Mouse (Mus musculus) embryonic fibroblast, embryonic 13.5 days (primary cell): ENCODE measurements at regions not wholly inside any gene's neighbourhood (a gene's known extent, or its start where the extent isn't known, plus 50 kb on each side); places are given as distances from the start of the nearest gene placed in this dataset.
"Not testable (repeated sequence)": the region's sequence is repeated elsewhere in the genome, so short reads cannot be mapped to it uniquely, and the experiment has no call there.

Source experiments
- H3K27ac ChIP-seq: 2 replicates; pipeline ENCODE4 v1.5.1; 2012; ENCODE audit warnings: low read length, control low read depth, inconsistent platforms; ENCODE audit not compliant: insufficient read depth
- H3K4me1 ChIP-seq: 2 replicates; pipeline ENCODE4 v1.6.1; 2011; ENCODE audit warnings: low read length; ENCODE audit not compliant: control insufficient read depth, insufficient read depth
- H3K4me3 ChIP-seq: 2 replicates; pipeline ENCODE4 v1.5.1; 2011; ENCODE audit warnings: mild to moderate bottlenecking, control low read depth, low read length; ENCODE audit not compliant: insufficient read depth
- CTCF ChIP-seq: IDR thresholded peaks from 2 replicates; pipeline ENCODE4 v1.5.1; 2011; ENCODE audit warnings: mild to moderate bottlenecking, control low read depth, low read length, moderate library complexity, borderline replicate concordance; ENCODE audit not compliant: insufficient read depth
- POLR2A ChIP-seq: IDR thresholded peaks from 2 replicates; pipeline ENCODE4 v1.6.1; 2011; ENCODE audit warnings: low read depth, mild to moderate bottlenecking, control low read depth, low read length, moderate library complexity

DNA sequence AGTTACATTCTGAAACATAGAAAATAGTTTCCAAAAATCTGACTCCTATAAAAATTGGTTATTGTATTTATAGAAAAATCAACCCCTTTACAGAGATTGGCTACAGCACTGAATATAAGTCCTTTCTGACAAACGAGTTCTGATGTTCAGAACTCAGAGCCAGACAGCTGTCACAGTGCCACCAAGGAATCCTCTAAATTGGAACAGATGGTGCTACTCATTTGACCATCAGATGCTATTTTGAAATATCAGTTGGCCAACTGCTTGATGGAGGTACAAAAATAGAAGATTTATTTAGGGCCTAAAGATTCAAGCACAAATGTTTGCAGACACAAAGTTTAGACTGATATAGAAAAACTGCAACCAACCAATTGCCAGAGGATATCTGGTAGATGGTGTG, 427.3 kb upstream of the Agtr1b start:
- Histone ChIP-seq H3K4me1 (no peaks in the 10 kb centered on the region), H3K27ac (no peak overlapping the region), H3K4me3 (no peak overlapping the region)
- TF ChIP-seq CTCF (no peak), POLR2A (no peak)

DNA sequence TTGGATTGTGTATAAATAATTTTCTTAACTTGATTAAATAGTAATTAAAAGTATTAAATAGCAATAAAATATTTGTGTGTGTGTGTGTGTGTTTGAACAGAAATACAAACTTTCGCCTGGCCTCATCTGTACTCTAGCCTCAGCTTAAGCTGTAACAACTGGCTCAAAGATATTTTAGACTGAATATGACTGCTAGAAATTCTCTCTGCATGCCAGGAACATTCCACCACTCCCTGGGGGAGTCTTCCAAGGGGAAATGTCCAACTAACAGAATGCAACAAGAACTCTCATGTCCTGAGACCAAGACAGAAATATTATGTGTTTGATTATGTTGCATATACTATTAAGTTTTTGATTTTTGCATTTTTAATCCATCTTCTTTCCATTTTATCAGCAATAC, 425.5 kb upstream of the Agtr1b start:
- no peaks in the 10 kb centered on the region for H3K4me1 ChIP-seq
- H3K4me3 ChIP-seq = no peak overlapping the region
- peak overlapping the region; percentile 44; the same call in 1 of the 2 replicates for H3K27ac ChIP-seq
- no peak for TF ChIP-seq CTCF
- TF ChIP-seq POLR2A = no peak

DNA sequence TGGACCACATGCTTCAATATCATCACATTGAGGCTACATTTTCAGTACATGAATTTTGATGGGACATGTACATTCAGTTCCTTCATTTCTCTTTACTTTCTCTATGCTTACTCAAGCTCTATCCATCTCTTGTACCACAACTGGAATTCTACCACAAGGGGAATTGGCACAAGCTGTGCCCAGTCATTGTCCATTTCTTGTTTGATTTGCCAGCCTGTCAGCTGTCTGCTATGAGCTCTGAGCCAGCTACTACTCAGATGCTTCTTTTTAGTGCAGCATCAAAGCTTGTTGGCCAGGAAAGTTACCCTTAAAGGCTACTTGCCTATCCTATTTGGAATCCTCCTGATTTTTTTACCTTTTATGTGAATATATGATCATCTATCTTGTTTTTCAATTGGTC, 410.9 kb upstream of the Agtr1b start:
- TF ChIP-seq POLR2A (no peak), CTCF (no peak)
- no peak overlapping the region for H3K4me3 ChIP-seq
- H3K27ac ChIP-seq = no peak overlapping the region
- no peaks in the 10 kb centered on the region for H3K4me1 ChIP-seq

DNA sequence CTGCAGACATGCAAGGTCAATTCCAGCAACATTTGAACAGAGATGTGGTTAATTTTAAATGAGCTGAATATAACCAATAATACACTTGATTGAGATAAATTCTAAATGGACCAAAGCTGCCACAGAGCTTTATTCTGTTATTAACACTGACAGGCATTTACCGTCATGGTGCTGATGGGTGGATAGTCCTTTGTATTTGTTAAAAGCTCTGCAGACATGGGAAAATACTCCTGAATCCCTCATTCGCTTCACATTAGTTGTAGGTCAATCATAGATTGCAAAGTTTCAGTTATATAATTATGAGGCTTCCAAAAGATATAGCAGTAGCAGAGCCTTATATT, 410.0 kb upstream of the Agtr1b start:
- H3K27ac ChIP-seq = no peak overlapping the region
- no peaks in the 10 kb centered on the region for H3K4me1 ChIP-seq
- no peak for TF ChIP-seq CTCF
- no peak for TF ChIP-seq POLR2A
- no peak overlapping the region for H3K4me3 ChIP-seq

DNA sequence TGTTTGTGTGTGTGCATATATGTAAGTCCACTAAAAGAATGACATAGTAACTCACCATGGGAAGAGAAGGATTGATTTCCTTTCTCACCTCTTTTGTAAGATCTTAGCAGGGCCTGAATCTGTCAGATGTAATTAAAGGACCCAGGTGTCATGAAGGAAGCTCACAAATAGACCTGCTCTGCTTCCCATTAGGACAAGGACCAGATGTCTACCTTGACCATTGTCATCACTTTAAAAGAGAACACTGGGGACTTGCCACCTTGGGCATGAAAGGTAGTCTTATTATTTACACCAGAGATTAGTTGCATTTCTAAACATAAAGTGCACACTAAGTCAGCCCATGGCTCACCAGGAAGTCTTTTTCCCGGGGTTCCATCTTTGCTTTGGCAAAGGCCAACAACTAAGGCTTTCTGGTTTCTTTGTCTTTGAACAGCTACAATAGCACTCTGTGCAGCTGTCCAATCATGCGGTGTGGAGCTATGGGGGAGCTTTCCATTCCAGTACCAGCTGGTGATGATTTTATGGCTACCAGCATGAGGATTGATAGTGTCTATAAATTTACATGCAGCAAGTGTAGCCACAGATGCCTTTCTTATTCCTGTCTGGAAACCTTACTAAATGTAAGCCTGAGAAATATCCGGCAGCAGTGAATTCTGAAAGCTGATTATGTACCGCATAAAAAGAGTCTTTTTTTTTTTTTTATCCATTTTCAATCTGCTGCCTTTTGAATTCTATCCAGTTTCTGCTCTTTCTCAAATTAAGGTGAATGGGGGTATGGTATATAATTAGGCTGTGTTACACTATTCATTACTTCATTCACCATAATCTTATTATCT, 409.4 kb upstream of the Agtr1b start:
- Histone ChIP-seq H3K4me1 (no peaks in the 10 kb centered on the region), H3K27ac (no peak overlapping the region), H3K4me3 (no peak overlapping the region)
- no peak for TF ChIP-seq POLR2A
- no peak for TF ChIP-seq CTCF

DNA sequence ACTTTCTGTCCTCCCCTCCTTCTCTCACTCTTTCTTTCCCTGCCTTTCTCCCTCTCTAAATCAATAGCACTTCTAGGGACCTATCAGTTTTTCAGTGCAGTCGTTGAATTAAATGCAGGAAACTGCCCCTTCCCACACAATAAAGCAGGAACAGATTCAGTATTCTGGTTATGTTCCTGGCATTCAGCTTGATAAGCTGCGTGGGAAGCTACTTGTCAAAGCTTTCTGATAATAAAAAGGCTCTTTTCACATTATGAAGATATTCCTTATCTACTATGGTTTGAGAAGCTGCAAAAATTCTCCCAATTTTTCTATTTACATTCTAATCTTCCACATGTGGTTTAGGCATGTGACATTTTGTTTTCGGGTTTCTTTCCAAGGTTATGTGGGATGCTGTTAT, 367.3 kb upstream of the Agtr1b start:
- Histone ChIP-seq H3K4me3 (no peak overlapping the region), H3K27ac (no peak overlapping the region), H3K4me1 (peaks cover 2% of the 10 kb centered on the region; the same call in 1 of the 2 replicates)
- TF ChIP-seq CTCF (no peak), POLR2A (no peak)

DNA sequence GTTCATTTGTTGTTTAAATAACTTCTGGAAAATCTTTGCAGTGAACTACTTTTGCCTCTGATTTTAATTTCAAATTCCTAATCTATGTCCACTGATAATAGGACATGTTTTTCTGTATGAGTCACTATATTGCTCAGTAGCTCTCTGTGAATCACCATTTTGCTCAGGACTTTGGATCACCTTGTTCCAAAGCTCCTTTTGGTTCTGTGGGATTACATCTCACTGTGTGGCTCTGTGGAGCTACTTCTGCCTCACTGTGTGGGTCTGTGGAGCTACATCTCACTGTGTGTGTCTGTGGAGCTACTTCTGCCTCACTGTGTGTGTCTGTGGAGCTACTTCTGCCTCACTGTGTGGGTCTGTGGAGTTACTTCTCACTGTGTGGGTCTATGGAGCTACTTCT, 365.0 kb upstream of the Agtr1b start:
- TF ChIP-seq POLR2A (no peak), CTCF (no peak)
- H3K4me3 ChIP-seq = no peak overlapping the region
- no peak overlapping the region for H3K27ac ChIP-seq
- peaks cover 2% of the 10 kb centered on the region; the same call in 1 of the 2 replicates for H3K4me1 ChIP-seq

DNA sequence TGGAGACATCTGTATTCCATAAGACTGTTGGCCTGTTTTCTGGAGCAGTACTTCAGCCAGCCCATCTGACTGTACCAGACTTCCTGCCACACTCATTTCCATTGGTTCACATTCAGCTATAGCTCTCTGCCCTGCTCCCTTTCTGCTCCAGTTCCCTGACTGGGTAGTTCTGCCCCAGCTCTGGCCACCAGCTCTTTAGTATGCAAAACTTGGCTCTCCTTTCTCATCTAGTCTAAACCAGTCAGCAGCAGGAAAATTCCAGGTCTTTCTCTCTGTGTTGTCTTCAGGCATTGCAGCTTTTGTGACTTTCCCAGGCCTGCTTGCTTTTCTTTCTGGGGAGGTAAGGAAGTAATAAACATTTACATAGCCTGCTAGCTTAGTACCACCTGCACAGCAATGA, 363.5 kb upstream of the Agtr1b start:
- no peak overlapping the region for H3K27ac ChIP-seq
- peaks cover 2% of the 10 kb centered on the region; the same call in 1 of the 2 replicates for H3K4me1 ChIP-seq
- TF ChIP-seq CTCF = no peak
- TF ChIP-seq POLR2A = no peak
- no peak overlapping the region for H3K4me3 ChIP-seq

DNA sequence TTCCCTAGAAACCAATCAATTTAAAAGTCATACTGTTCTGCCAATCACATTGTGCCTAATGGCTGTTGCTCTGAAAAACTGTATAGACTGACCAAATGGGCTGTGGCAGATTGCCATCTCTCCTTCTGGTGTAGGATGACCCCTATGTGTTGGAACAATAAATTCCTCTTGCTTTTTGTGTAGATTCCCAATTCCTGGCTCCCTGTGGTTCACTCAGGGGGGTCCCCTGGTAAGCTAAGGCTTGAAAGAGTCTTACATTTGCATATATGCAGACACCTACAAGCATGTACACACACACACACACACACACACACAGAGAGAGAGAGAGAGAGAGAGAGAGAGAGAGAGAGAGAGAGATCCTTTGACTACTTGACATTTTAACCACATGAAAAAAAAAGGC, 362.8 kb upstream of the Agtr1b start:
- not testable (repeated sequence) for H3K4me1 ChIP-seq, H3K4me3 ChIP-seq, H3K27ac ChIP-seq

DNA sequence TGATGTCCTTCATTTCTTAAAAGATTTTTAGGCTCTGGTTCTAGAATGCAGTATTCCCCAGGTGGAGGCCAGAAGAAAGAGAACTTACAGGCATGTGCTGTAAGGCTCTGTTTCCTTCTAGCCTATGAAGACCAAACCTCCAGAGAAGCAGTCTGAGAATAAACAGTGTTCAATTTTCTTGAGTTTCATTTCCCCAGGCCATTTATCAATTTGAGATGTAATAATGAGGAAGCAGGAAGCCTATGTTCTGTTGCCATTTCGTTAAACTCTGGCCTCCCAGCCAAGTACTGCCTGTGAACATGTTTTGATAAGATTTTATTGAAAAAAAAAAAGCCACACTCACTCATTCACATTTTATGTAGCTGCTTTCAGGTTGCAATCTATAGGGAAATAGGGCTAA, 347.7 kb upstream of the Agtr1b start:
- no peaks in the 10 kb centered on the region for H3K4me1 ChIP-seq
- TF ChIP-seq CTCF = no peak
- no peak for TF ChIP-seq POLR2A

More for the DNA sequence above, 347.7 kb upstream of the Agtr1b start:
- Histone ChIP-seq H3K27ac (no peak overlapping the region), H3K4me3 (no peak overlapping the region)
